Mouse (Mus musculus): Measurements from ENCODE around the gene Prep.

The Prep gene

DNA sequence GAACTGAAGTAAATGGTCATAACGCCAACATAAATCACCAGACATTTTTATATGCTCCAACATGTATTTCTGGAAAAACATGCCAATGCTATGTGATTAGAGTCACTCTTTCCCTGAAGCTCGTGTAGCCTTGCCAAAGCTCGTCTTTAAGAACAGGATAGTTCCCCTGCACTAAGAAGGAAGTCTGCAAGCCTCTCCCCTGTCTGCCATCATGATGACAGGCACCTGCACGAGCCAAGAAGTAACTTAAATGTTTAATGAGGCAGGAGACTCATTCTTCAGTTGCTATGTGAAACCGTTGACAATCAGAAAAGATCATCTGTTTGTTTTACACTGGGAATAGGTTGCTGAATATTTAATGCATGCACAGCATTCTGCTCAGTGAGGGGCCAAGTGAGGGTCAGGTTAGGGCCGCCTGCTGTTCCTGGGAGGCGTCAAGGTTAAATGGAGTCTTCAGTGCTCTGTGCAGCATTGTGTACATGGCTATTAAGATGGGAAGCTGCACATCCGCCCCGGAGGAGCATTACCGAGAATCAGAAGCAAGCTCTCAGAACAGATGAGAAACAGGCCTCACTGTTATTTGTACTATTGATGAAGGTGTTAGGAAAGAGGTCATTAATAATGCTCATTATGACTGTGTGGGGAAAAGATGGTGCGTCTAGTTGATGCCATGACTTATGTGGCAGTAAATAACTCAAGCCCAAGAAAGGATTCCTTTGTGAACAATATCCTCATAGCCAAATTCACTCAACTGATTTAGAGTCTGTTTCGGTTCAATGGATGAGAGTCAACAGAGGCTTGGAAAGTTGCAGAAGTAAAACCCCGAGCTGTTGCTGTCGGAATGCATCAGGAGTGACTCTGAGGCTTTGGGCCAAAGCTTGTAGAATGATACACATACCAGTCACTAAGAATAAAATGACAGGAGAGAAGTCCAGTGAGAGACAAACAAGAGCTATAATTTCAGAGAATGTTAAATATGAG lies 126.6 kb downstream of the Prep start:
- DNase-seq, result no peak

DNA sequence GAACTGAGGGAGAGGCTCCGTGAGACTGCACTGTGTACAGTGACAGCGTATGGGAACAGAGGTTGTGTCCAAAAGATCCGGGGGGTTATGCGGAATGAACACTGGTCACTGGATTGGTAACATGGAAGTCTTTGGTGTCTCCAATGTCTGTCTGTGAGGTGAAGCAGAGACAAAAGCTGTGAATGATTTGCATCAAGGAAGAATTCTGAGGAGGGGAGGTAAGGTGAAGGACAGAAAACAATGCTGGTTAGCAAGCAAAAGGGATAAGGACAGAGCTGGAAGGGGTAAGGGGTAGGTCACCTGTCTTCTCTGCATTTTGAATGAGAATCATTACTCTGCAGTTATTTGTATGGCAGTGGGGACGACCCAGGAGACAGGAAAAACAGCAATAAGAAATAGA lies 127.5 kb downstream of the Prep start:
- DNase-seq, result no peak

DNA sequence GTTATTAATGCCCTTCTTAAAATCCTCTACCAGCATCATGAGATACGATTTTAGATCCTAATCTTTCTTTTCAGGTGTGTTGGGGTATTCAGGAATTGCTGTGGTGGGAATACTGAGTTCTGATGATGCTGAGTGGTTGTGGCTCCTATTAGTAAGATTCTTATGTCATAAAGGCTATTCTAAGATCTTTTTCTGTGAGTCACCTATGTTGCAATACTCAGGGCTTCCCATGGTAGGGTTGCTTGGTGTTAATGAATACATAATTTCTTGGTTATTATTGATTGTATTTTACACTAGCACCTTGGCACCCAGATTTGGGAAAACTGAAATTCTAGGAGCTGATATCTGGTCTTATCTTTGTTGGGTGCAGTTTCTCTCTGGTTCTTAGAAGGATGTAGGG lies 137.6 kb downstream of the Prep start:
- no peak for DNase-seq

DNA sequence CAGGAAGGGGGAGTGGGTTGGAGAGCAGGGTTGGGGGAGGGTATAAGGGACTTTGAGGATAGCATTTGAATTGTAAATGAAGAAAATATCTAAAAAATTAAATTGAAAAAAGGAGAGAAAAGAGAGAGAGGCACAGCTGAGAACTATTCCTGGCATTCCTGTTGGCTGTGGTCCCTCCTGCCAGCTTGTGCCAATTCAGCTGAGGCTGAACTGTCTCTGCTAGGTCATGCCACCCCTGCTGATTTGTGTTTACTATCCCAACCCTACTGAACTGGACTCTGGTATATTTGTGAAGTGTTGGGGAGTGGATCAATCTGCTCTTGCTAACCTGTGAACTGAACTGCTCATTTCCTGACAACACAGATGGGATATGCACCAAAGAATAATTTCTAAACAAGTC lies 143.2 kb downstream of the Prep start:
- DNase-seq, result no peak

DNA sequence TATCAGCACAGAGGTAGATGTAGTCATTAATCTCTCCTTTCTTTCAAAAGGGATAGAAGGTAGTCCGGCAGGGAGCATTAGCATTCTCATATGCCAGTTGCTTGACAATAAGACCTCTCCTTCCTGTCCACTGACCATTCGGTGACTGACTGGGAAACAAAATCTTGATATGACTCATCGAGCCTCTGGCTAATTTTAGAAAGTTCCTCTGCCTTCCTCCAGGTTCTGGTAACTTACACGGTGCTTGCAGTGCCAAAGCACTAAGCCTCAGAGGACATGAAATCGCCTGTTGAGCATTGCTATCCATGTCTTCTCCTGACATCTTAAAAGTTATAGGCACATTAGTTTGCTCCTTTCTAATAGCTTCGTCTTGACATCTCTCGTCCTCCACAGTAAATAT lies 149.7 kb downstream of the Prep start:
- no peak for DNase-seq

All from lung, postnatal 10 days (tissue).